Mouse (Mus musculus): Measurements from ENCODE around the gene Nalcn. TPM values are rescaled to one million over a fixed set of nuclear protein-coding genes. Genes with fewer than 3 reads are reported as not detected.

Gene Nalcn
- total RNA-seq, 1 experiment from 2014 or later: not detected

DNA sequence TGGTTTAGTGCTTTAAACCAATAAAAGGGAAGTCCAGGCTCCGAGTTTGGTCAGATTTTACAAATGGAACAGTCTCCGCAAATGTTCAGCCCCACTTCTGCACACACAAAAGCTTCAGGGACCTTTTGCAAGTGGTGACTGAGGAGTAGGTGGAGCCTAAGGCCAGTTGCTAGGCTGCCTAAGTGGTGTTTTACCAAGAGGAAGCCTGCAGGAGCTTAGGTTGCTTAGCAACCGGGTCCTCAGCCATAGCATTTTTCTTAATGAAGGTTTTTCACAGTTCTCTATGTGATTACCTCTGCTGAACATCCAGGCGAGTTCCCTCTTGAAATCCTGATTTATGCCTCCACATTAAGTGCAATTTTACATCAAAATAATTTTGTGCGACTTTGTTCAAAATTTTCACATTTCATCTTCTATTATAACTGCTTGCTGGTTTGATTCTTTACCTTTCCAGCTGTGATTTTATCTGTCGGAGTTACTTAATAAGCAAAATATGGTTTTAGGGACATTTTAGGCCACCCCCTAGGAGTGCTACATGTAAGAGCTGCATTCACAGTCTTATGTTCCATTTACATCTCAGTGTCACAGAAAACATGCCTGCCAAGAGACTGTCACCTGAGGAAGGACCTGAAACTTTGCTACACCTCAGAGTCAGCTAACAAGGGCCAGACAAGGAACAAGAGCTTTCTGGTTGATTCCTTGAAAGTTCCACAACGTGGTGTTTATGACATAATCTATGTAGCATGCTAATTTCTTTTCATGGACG lies 113.4 kb downstream of the Nalcn start:
- no peak for ATAC-seq (replicated peaks; ENCODE audit: low read depth, poor library complexity, severe bottlenecking)

DNA sequence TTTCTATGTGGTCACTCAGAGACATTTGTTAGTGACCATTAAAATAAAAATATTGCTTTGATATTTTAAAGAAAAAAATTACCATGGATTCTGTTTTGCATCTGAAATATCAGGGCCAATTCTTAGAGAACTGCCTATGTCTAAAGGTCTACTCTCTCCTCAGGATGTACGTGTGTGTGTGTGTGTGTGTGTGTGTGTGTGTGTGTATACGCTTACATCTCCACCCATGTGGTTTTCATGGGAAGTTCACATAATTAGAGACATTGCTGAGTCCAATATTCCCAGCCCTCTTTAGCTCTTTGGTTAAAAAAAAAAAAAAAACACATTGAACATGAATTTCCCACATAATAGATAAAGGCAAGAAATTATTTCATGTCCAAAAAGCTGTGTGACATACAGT lies 114.0 kb downstream of the Nalcn start:
- ATAC-seq (replicated peaks; ENCODE audit: low read depth, poor library complexity, severe bottlenecking): no peak

DNA sequence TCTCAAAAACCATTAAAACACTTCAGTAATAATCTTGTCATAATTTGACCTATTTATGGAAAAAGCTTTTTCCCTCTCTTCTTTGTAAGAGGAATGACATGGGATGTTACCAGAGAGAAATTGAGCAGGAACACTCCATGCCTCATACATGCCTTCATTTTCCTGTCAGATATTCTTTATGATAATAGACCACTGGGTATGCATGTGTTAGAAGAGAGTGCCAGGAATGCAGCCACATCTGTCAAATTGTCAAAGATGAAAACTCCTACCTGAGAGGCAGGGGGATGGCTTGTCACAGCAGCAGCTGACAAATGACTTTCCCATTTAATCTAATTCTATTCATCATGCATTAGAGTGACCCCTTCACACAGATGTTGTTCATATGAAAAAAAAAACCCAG lies 131.4 kb downstream of the Nalcn start:
- ATAC-seq (replicated peaks; ENCODE audit: low read depth, poor library complexity, severe bottlenecking): no peak

DNA sequence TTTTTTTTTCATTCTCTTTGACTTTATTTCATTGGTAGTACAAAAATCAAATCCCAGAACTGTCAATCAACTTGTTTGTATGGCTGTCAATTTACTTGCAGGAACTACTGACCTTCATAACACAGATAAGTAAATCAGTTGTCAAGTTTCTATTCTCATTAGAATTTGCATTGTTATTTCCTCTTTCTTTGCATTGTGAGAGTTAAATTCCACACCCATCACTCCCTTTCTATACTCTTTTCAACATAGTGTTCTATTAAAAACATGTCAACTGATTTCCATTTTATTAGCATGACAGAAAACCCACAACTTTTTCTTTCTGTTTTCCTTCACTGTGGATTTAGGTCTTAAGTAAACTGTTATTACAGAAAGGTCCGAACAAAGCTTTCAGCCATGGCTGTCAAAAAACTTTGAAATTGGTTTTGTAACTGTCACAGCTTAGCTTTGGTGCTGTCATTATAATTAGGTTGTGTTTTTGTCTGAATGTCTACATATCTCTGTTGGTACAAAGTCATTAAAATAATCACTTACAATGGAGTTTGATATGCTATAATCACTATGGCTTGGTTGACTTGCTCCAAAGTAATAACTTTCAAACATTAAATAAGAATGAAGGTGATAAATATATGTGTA lies 138.3 kb downstream of the Nalcn start:
- ATAC-seq (replicated peaks; ENCODE audit: low read depth, poor library complexity, severe bottlenecking): no peak

DNA sequence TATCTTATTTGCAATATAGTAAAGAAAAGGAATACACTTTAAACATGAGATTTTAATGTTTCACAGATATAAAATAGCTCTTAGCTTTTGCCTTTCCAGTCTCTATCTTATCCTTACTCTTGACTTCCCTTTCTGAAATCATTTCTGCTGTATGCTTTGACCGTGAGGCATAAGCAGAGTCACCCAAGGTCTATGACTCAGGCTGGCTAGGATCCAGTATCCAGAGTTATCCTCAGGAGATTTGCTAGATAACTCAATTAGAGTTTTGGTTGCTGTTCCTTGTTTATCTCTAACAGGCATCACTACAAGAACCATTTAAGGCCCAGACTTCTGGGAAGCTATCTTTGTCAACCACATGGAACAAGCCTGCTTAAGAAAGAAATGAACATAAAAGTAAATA lies 164.9 kb downstream of the Nalcn start:
- ATAC-seq (replicated peaks; ENCODE audit: low read depth, poor library complexity, severe bottlenecking): no peak

DNA sequence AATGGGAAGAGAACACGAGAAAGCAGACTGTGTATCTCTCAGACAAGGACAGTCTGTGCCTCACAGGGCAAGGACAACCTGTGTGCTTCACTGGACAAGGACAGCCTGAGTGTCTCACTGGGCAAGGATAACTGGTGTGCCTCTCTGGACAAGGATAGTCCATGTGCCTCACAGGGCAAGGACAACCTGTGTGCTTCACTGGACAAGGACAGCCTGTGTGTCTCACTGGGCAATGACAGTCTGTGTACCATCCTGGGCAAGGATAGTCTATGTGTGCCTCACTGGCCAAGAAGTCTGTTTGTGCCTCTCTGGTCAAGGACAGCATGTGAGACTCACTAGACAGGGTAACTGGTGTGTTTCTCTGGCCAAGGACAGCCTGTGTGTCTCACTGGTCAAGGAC lies 180.9 kb downstream of the Nalcn start:
- no peak for ATAC-seq (replicated peaks; ENCODE audit: low read depth, poor library complexity, severe bottlenecking)

DNA sequence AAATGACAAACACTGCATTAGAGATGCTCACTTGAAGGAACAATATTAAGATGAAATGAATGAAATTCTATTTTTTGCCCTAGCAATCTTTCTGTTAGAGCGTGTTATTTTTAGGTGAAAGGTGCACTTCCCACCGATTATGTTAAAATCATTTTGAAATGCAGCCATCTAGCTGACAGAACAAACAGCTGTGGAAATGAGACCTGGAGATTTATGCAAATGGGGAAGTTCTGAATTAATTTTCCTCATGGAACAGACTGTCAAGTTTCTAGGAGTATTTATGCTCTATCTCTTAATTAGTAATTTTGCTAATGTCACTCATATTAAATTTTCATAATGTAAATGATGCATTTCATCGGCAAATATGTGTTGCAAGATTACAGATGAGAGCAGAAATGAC lies 191.4 kb downstream of the Nalcn start:
- no peak for ATAC-seq (replicated peaks; ENCODE audit: low read depth, poor library complexity, severe bottlenecking)

DNA sequence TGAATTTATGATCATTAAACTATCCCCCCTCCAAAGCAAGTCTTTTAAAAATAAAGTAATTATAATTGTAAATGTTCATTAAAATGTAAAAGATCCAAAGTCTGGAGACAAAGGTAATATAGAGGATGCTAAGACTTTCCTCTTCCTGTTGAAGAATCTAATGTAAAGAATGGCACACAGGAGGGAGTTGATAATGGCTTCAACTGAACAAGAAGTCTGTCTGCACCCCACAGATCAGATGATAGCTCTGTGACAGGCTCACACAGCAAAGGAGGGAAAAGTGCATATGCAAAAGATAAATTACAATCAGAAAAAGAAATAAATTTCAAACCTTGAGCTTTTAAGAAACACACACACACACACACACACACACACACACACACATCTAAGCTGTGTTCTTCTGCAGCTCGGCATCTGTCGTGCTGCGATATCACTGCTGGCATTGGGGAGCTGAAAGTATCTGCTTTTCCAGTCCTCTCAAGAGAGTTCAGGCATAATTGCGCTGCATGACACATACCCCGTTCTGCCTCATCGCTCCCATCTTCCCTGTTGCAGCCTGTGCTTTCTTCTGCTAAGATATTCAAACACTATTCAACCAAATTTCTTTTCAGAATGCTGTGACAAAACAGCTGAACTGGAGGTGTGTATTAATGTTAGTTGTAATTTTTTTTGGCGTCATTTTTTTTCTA lies 250.6 kb downstream of the Nalcn start:
- ATAC-seq (replicated peaks; ENCODE audit: low read depth, poor library complexity, severe bottlenecking): no peak

DNA sequence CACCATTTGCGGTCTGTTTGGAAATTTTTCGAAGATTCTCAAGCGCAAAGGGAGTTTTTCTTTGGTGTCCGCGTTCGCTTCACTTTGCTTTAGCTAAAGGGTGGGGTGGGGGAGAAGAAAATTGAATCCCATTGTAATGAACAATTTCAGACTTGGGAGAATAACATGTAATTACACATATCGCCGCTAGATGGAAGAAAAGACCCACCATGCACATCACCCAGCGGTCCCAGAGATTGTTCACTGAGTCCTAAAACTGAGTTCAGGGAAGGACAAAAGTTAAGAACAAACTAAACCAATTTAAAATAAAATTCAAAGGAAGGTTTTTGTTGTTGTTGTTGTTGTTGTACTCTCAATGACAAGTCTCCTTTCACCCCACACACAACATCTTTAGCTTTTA lies 255.4 kb downstream of the Nalcn start:
- ATAC-seq (replicated peaks; ENCODE audit: low read depth, poor library complexity, severe bottlenecking): peak; percentile 83

DNA sequence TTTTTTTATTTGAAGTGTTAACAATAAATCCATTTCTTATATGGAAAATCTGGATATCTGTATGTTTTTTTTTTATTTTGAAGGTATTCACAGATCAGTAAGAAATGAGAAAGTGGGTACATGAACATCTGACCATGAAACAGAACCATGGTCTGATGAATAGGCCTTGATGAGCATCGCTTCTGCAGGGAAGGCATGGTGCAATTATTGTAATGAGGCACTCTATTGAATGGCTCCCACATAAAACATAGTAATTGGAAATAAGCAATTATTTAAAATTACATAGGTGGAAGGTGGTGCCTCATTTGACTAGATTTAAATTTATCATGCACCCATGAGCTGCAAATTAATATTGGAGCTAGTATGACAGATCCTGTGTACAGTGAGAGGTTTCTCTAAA lies 267.3 kb downstream of the Nalcn start:
- no peak for ATAC-seq (replicated peaks; ENCODE audit: low read depth, poor library complexity, severe bottlenecking)

DNA sequence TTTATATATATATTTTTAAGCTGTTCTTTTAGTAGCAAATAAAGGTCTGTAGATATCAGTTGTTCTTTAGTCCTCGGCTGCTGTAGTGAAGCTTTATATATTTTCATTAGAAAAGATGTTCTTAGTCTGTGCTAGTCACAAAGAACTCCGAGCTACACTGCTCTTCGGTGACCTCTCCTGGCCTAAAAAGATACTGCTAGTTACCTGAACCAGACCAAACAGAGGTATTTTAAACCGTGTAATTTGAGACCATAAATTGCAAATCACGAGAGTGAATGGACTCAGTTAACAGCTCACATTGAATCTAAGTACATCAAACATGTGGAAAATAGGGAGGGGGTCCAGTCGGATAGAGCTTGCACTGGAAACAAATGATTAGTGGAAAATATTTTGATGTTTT lies 274.0 kb downstream of the Nalcn start:
- ATAC-seq (replicated peaks; ENCODE audit: low read depth, poor library complexity, severe bottlenecking): peak; percentile 81

DNA sequence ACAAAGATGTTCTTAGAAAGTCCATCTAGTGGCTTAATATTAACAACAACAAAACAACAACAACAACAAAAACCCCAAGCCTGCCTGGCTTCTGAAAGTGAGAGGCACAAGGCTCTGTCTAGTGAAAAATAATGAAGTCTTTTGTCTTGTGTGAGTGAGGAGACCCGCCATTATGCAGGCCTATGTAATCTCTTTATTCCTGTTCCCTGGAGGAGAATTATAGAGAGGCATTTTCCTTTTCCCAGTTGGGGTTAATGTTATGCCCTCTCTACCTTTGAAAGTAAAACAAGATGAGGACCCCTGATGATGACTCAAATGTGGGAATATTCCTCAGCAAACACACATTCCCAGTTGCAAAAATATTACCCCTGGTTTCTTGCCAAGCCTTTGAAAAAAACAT lies 295.1 kb downstream of the Nalcn start:
- ATAC-seq (replicated peaks; ENCODE audit: low read depth, poor library complexity, severe bottlenecking): no peak

DNA sequence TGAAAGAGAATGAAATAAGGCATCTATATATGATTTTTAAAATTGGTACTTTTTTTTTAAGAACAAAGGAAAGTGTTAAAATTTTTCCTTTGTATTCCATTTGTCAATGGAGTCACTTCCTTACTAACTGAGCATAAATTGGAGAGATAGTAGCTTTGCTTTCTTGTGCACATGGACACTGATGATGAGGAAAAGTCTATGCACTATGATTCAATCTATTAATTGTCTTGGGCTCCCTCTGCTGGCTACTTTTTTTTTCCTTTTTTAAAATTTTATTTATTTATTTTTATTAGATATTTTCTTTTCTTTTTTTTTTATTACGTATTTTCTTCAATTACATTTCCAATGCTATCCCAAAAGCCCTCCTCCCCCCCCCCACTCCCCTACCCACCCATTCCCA lies 312.6 kb downstream of the Nalcn start:
- ATAC-seq (replicated peaks; ENCODE audit: low read depth, poor library complexity, severe bottlenecking): no peak

DNA sequence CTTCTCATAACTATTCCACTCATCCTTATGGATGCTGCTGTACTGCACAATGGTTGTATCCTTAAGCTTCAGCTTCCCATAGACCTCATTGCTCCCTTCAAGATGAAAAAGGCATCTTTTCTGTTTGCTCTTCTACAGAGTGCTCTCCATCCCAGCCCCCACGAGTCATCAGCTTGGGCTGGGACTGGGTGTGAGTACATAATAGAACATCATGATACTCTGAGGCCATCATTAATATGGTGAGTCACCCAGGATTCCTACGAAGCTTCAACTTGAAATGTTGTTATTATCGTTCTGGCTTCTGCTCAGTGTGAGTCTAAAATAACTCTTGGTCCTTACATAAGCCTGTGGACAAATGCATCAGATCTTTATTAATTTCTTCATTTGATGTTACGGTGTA lies 314.6 kb downstream of the Nalcn start:
- no peak for ATAC-seq (replicated peaks; ENCODE audit: low read depth, poor library complexity, severe bottlenecking)

DNA sequence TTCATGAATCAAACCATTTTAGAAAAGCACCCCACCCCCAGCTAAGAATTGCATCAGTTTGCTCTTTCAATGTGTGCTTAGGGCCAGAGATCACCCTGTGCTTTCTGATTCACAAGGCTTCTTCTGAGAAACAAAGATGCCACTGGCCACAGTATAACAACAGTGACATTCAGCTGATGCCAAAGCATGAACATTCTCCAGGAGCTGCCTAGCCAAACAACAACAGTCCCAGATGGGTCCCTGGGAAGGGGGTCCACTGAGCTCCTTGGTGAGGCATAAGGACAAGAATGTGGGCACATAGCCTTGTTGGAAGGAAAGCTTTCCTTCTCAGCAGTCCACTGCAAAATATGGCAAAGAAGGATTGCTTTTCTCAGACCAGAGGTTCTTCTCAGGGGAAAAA lies 330.9 kb downstream of the Nalcn start:
- ATAC-seq (replicated peaks; ENCODE audit: low read depth, poor library complexity, severe bottlenecking): no peak

DNA sequence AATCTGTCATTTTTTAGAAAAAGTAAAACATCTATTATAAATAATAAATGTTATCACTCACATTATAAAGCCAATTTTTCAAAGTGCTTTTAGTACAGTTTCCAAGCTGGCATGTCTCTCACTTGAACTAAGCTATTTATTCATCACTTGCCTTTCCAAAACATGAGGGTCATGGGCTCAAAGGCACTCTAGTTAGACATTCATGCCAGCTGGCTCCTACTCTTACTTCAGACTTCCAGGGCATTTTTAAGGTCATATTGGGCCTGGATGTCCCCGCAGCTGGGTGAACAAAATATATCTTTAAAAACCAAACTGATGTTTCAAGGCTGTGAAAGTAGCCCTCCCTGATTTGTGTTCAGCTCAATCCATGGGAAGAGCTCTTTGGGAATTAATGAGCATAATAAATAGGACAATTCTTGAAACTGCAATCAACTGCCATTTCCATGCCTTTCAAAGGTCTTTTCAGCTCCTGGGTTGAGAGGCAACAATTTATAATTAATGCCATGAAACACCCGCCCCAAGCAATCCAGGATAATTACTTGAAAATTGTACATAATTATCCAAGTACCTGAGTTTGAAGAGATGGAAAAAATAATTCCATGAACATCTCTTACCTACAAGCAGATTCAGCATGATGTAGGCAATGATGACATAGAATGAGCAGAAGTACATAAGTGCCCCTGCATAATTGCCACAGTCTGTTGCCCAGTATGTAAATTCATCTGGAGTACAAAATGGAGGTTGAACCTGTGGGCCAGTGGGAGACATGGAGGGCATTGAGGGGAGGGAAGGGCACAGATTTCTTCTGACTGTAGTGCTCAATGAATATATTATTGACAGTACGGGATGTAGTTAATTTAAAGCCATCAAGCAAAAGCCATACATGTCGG lies 335.6 kb downstream of the Nalcn start:
- ATAC-seq (replicated peaks; ENCODE audit: low read depth, poor library complexity, severe bottlenecking): no peak

DNA sequence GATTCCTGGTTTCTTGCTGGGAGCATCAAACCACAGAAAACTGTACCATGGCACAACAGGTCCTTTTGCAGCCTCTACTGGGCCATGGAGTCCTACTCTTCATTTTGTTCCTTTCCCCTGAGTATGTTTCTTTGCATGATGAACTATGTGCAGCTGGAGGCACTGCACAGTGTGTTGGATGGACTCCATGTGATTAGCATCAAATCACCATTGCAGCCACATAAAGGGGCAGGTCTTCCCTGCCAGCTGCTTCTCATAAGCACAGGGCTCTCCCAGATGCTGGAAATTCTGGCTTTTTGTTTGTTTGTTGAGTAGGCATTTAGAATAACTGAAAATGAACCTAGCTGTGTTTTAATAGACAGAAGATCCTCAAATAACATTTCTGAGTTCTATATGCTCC lies 344.8 kb downstream of the Nalcn start:
- ATAC-seq (replicated peaks; ENCODE audit: low read depth, poor library complexity, severe bottlenecking): no peak

DNA sequence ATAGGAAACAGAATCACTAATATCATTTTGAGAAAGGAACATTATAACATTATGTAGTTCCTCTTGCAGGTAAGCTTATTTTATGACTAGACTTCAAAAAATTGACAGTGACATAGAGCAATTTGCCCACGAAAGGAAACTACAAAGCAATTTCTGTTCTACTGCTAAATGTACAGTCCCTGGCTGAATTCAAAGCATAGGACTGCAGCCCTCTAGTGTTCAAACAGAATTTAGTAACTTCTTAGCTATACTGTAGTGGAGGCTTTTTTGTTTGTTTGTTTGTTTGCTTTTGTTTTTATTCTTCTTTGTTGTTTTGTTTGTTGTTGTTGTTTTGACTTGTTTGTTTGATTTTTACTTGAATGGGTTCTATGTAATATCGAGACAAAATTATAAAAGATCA lies 354.8 kb downstream of the Nalcn start:
- no peak for ATAC-seq (replicated peaks; ENCODE audit: low read depth, poor library complexity, severe bottlenecking)

DNA sequence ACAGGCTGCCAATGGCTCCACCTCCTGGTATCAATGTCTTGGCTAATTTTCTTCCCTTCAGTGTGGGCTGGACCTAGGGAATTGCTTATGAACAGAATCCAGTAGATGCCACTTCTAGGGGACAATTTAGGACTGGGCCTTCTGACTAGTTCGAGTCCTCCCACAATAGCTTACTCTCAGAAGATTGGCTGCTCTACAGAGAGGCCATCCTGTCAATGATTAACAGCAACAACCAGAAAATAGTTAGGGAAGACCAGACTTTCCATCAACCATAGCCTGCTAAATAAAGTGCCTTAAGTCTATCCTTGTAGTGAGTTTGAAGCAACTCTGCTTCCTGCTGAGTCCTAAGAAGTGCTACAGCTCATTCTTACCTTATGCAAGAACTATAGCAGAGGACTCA lies 386.2 kb downstream of the Nalcn start:
- no peak for ATAC-seq (replicated peaks; ENCODE audit: low read depth, poor library complexity, severe bottlenecking)

DNA sequence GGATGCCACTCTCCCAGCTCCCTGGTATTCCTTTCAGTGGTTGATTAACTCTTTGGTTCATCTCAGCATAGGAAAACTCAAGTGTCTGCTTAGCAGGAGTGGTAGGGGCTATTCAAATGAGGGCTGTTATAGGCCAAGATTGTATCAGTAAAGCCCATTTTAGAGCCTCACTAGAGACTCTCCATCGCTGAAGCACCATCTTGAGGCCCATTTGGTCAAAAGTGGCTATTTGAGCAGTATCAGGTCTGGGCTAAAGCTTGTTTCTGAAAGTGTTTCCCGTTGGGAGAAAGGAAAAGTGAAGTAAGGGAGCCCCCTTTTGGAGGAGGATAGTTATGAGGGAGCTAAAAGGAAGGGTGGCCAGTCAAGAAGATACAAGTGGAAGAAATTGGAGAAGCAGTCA lies 387.0 kb downstream of the Nalcn start:
- ATAC-seq (replicated peaks; ENCODE audit: low read depth, poor library complexity, severe bottlenecking): no peak

DNA sequence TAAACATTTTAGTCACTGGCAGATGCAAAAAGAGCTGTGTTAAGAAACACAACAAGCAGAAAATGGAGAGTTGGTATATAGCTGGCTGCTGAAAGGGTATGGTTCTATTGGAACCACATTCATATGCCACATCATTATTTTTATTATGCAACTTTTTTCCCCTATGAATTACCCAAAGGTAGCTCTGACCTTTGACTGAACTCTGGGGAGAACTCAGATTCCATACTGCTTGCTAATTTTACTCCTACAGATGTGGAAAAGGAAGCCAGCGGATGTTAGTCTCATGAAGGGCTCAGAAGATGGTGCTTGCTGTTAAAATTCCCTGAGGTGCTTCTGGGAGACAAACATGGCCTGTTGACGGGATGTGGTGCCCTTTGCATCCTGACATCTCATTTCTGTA lies 389.9 kb downstream of the Nalcn start:
- ATAC-seq (replicated peaks; ENCODE audit: low read depth, poor library complexity, severe bottlenecking): no peak
